Mouse (Mus musculus) heart, embryonic 14.5 days (tissue): ENCODE measurements at regions not wholly inside any gene's neighbourhood (a gene's known extent, or its start where the extent isn't known, plus 50 kb on each side); places are given as distances from the start of the nearest gene placed in this dataset.

Experiments
- ATAC-seq: fragments of 200-750 bp; cut with Nextera tagmentation; 2 replicates; pipeline ENCODE4 v1.8.0; 2017; ENCODE audit warnings: low read depth, moderate TSS enrichment; ENCODE audit not compliant: insufficient number of reproducible peaks, insufficient read depth, low FRiP score
- H3K27ac ChIP-seq, 2 experiments: fragments of 200-500 bp in 1 of 2; fragments of 300-500 bp in 1 of 2; sonication (generic) in 1 of 2; replicated peaks in 1 of 2; 2 replicates each; pipeline ENCODE4 v1.5.1; 2012 to 2014; ENCODE audit warnings: low read depth in 2 of 2, low read length in 2 of 2, control low read depth in 1 of 2, mild to moderate bottlenecking in 1 of 2, mixed read lengths in 1 of 2; ENCODE audit not compliant: control insufficient read depth in 1 of 2, insufficient read depth in 1 of 2
- H3K27me3 ChIP-seq: fragments of 300-500 bp; sonication (generic); 2 replicates; pipeline ENCODE4 v1.6.1; 2014; ENCODE audit warnings: mild to moderate bottlenecking, low read length, control low read depth; ENCODE audit not compliant: control insufficient read depth, insufficient read depth
- H3K36me3 ChIP-seq: fragments of 300-500 bp; sonication (generic); 2 replicates; pipeline ENCODE4 v1.6.1; 2014; ENCODE audit warnings: mild to moderate bottlenecking, control low read depth, low read length, mixed read lengths; ENCODE audit not compliant: control insufficient read depth, insufficient read depth
- H3K4me1 ChIP-seq, 2 experiments: fragments of 200-500 bp in 1 of 2; fragments of 300-500 bp in 1 of 2; sonication (generic) in 1 of 2; 2 replicates each; pipeline ENCODE4 v1.6.1; 2012 to 2014; ENCODE audit warnings: low read length in 2 of 2, control low read depth in 1 of 2, mixed read lengths in 1 of 2; ENCODE audit not compliant: control insufficient read depth in 2 of 2, insufficient read depth in 2 of 2
- H3K4me2 ChIP-seq: fragments of 300-500 bp; sonication (generic); 2 replicates; pipeline ENCODE4 v1.6.1; 2014; ENCODE audit warnings: mild to moderate bottlenecking, low read length
- H3K4me3 ChIP-seq, 2 experiments: fragments of 200-500 bp in 1 of 2; fragments of 300-500 bp in 1 of 2; sonication (generic) in 1 of 2; 2 replicates each; pipeline ENCODE4 v1.5.1; 2012 to 2014; ENCODE audit warnings: low read length in 2 of 2, mild to moderate bottlenecking in 2 of 2, control low read depth in 1 of 2, low read depth in 1 of 2, moderate library complexity in 1 of 2; ENCODE audit not compliant: control insufficient read depth in 1 of 2, insufficient read depth in 1 of 2
- H3K9ac ChIP-seq: fragments of 300-500 bp; sonication (generic); 2 replicates; pipeline ENCODE4 v1.6.1; 2014; ENCODE audit warnings: mild to moderate bottlenecking, low read length
- H3K9me3 ChIP-seq: fragments of 300-500 bp; sonication (generic); 2 replicates; pipeline ENCODE4 v1.6.1; 2016; ENCODE audit warnings: low read length, control low read depth; ENCODE audit not compliant: control insufficient read depth
- WGBS: fragments of 180-500 bp; shearing (Covaris S2); extraction: QIAGEN DNeasy Blood & Tissue Kit; methylation state at CpG from one replicate; pipeline ENCODE4 v1.1.7; 2014; 5-methylcytosine and 5-hydroxymethylcytosine counted together

DNA sequence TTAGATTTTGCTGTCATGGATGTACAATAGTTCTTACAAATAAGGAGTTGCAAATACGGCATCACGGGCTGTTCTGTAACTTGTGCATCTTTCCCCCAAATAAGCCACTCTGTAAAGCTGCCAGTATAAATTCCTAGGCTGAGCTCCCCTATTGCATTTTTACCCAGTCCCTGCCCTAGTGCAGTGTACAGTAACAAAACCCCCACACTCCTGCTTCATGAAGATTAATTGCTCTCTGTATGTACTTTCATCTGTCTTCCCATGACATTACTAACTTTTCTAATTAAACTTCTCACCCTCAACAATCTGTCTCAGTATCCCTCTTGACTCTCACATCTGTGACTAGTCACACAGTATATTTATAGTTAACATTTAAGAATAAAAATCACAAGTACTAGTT lies 73.4 kb downstream of the Tm4sf1 start:
- no peak overlapping the region for H3K4me3 ChIP-seq
- no peak overlapping the region for H3K4me2 ChIP-seq
- no peak for ATAC-seq
- H3K36me3 ChIP-seq, result no peaks in the 10 kb centered on the region
- no peak overlapping the region for H3K9ac ChIP-seq
- no peak overlapping the region for H3K27ac ChIP-seq
- H3K4me1 ChIP-seq, result no peaks in the 10 kb centered on the region
- 89% methylated on average over 2 of the region's 2 CpGs for WGBS
- H3K9me3 ChIP-seq, result no peaks in the 10 kb centered on the region
- H3K27me3 ChIP-seq, result no peaks in the 10 kb centered on the region

DNA sequence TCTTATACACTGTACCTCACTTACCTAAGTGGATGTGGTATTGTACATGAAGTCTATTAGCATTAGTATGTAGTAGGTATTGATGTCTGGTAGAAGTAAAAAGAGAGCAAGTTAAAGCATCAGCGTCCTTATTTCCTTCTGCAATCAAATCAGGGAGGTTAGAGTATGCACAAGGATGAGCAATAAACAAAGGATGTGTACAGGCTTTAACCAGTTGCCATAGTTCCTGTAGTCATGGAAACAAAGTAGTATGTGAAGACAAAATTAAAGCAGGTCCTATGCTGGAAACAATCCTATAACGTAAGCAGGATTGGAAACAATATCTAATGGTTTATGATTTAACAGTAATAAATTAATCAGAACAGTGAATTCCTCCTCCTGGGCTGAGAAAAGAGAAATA lies 78.0 kb downstream of the Tm4sf1 start:
- Histone ChIP-seq H3K9ac (no peak overlapping the region), H3K9me3 (no peaks in the 10 kb centered on the region), H3K36me3 (no peaks in the 10 kb centered on the region), H3K4me1 (no peaks in the 10 kb centered on the region), H3K27ac (no peak overlapping the region), H3K27me3 (no peaks in the 10 kb centered on the region), H3K4me2 (no peak overlapping the region), H3K4me3 (no peak overlapping the region)
- 80% methylated on average over 2 of the region's 2 CpGs for WGBS
- no peak for ATAC-seq

- no peak overlapping the region for H3K9ac ChIP-seq
- no peak for ATAC-seq
- no peaks in the 10 kb centered on the region for H3K36me3 ChIP-seq
- H3K27me3 ChIP-seq, result no peaks in the 10 kb centered on the region
- no peak overlapping the region for H3K4me2 ChIP-seq
- WGBS, result 88% methylated on average over 3 of the region's 3 CpGs
- H3K4me1 ChIP-seq, result no peaks in the 10 kb centered on the region
- H3K4me3 ChIP-seq, result no peak overlapping the region
- no peak overlapping the region for H3K27ac ChIP-seq
- no peaks in the 10 kb centered on the region for H3K9me3 ChIP-seq
Observed at GRCm38 (mm10) chr3:57222318-57222914, 79.4 kb downstream of the Tm4sf1 start.

DNA sequence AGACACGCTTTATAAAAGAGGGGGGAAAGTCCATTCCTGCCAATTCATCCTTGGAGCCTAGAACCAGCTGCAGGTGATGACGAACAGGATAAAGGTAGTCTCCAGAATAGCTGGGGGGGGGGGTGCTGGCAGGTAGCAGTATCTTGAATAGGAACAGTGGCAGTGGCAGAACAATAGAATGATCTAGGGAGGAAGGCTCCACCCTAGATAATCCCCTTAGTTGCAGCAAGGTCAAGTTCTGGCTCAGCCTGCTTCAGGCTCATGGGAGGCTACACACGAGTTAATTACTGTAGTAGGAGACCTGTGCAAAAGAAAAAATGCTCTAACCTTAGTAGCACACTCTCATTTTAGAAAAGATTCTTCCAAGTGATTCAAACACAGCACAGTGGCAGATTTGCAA lies 83.4 kb downstream of the Tm4sf1 start:
- Histone ChIP-seq H3K4me3 (no peak overlapping the region), H3K9me3 (no peaks in the 10 kb centered on the region), H3K4me2 (no peak overlapping the region), H3K9ac (no peak overlapping the region), H3K4me1 (no peaks in the 10 kb centered on the region), H3K27ac (no peak overlapping the region), H3K36me3 (no peaks in the 10 kb centered on the region), H3K27me3 (no peaks in the 10 kb centered on the region)
- ATAC-seq, result no peak
- 56% methylated on average over 3 of the region's 3 CpGs for WGBS

DNA sequence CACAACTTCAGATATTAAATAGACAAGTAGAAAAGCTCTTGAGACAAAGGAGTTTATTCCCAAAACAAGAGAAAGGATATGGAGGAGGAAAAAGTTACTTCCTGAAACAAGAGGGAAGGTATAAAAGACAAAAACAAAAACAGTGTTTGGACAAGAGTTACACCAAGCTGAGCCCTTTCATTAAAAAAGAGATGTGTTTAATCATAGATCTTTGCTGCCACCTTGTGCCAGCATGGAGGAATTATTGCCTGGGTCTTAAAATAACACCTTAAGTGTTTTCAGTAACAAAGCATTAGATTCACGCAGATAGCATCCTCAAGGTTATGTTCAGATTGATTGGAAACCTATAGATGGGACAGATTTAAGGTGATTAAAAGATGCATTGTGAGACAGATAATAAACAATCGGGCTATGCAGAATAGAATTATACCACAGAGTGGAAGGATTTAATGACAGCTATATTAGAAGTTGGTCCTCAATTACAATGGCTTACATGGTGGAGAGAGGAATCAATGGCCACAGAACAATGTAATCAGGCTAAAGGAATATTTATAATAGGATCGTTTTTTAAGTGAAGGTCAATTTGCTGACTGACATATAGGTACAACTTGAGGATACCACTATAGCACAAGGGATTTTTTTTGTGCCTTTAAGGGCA lies 97.6 kb downstream of the Tm4sf1 start:
- Histone ChIP-seq H3K9ac (no peak overlapping the region), H3K27me3 (no peaks in the 10 kb centered on the region), H3K36me3 (no peaks in the 10 kb centered on the region), H3K4me3 (no peak overlapping the region), H3K4me2 (no peak overlapping the region), H3K4me1 (no peaks in the 10 kb centered on the region), H3K27ac (no peak overlapping the region), H3K9me3 (no peaks in the 10 kb centered on the region)
- ATAC-seq, result no peak
- WGBS, result 11% methylated on average over 3 of the region's 3 CpGs

DNA sequence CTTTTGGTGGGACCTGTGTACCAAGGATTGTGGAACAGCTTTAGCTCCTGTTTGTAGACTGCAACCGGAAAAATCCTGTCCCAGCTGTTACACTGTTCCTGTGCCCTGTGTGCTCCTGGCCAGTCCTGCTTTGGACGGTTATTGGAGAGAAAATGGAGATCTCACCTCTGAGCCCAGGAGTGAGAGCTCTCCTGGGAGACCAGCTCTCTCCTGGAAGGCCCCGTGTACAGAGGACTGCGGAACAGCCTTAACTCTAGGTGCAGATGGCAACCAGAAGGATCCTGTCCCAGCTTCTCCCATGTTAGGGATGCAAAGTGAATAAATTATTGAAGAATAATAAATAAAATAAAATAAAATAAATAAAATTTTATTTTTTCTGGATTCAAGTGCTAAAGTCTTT lies 98.4 kb downstream of the Tm4sf1 start:
- H3K27me3 ChIP-seq, result no peaks in the 10 kb centered on the region
- 68% methylated on average over 4 of the region's 4 CpGs for WGBS
- ATAC-seq, result no peak
- H3K9me3 ChIP-seq, result no peaks in the 10 kb centered on the region
- no peaks in the 10 kb centered on the region for H3K36me3 ChIP-seq
- H3K4me3 ChIP-seq, result no peak overlapping the region
- H3K27ac ChIP-seq, result no peak overlapping the region
- no peak overlapping the region for H3K9ac ChIP-seq
- H3K4me1 ChIP-seq, result no peaks in the 10 kb centered on the region
- no peak overlapping the region for H3K4me2 ChIP-seq

- Histone ChIP-seq H3K36me3 (no peaks in the 10 kb centered on the region), H3K9ac (no peak overlapping the region), H3K27me3 (no peaks in the 10 kb centered on the region), H3K27ac (no peak overlapping the region), H3K4me3 (no peak overlapping the region), H3K9me3 (no peaks in the 10 kb centered on the region), H3K4me2 (no peak overlapping the region), H3K4me1 (peaks cover 0 to 2% of the 10 kb centered on the region in 2 experiments; a peak in 1 of 4 replicates)
- ATAC-seq, result no peak
- WGBS, result 33% methylated on average over 4 of the region's 4 CpGs
Observed at GRCm38 (mm10) chr3:57181587-57181986, 120.2 kb downstream of the Tm4sf1 start.
